Comparison of ENCODE assay signal across 24 mouse cellular contexts in genomic region chr13:102818287-102818686, GRCm38 (mm10).
"Had no signal": no experiment of that assay in that cellular context is flagged by ENCODE, and none has a peak within 500 bp of the region (broad histone marks: within the 10 kb centered on the region; RNA-seq: fewer than 3 reads in every experiment).

No protein-coding gene starts in this region.

- H3K4me3 ChIP-seq: embryonic facial prominence, embryonic 10.5 days; embryonic facial prominence, embryonic 12.5 days; embryonic facial prominence, embryonic 13.5 days; embryonic facial prominence, embryonic 15.5 days; erythroblast, embryonic 14.5 days; forebrain, embryonic 10.5 days; forebrain, embryonic 12.5 days; forebrain, embryonic 13.5 days; forebrain, embryonic 15.5 days; gastrocnemius, adult 2 months; heart, adult 2 months had no signal

- H3K36me3 ChIP-seq: embryonic facial prominence, embryonic 10.5 days; embryonic facial prominence, embryonic 12.5 days; embryonic facial prominence, embryonic 13.5 days; embryonic facial prominence, embryonic 15.5 days; forebrain, embryonic 12.5 days; forebrain, embryonic 15.5 days had no signal

- H3K9me3 ChIP-seq: embryonic facial prominence, embryonic 10.5 days; embryonic facial prominence, embryonic 12.5 days; embryonic facial prominence, embryonic 13.5 days; embryonic facial prominence, embryonic 15.5 days; forebrain, embryonic 10.5 days; forebrain, embryonic 12.5 days; forebrain, embryonic 13.5 days; forebrain, embryonic 15.5 days had no signal

- H3K9ac ChIP-seq: embryonic facial prominence, embryonic 12.5 days; embryonic facial prominence, embryonic 13.5 days; embryonic facial prominence, embryonic 15.5 days; forebrain, embryonic 12.5 days; forebrain, embryonic 13.5 days; forebrain, embryonic 15.5 days; forebrain, postnatal 0 days had no signal

- H3K4me1 ChIP-seq: embryonic facial prominence, embryonic 12.5 days; embryonic facial prominence, embryonic 13.5 days; embryonic facial prominence, embryonic 15.5 days; forebrain, embryonic 13.5 days; forebrain, embryonic 15.5 days had no signal

- H3K27ac ChIP-seq: embryonic facial prominence, embryonic 10.5 days; embryonic facial prominence, embryonic 12.5 days; embryonic facial prominence, embryonic 13.5 days; embryonic facial prominence, embryonic 15.5 days; forebrain, embryonic 10.5 days; forebrain, embryonic 12.5 days; forebrain, embryonic 13.5 days; forebrain, embryonic 15.5 days; gastrocnemius, adult 2 months; heart, adult 2 months had no signal

- H3K27me3 ChIP-seq: embryonic facial prominence, embryonic 12.5 days; embryonic facial prominence, embryonic 13.5 days; embryonic facial prominence, embryonic 15.5 days; forebrain, embryonic 12.5 days; forebrain, embryonic 13.5 days; forebrain, embryonic 15.5 days had no signal

- DNase-seq: cerebellum, adult 9-10 months; cerebellum, adult 9-11 months; cerebellum, postnatal 10 days; cerebellum, postnatal 14 days; cerebellum, postnatal 25 days; cerebellum, postnatal 36 days; embryo, embryonic 11 days; forebrain, postnatal 0 days; gastrocnemius, adult 2 months; gastrocnemius, postnatal 10 days; gastrocnemius, postnatal 14 days; gastrocnemius, postnatal 25 days; gastrocnemius, postnatal 36 days; heart, adult 18-20 months; heart, adult 2 months had no signal
